Mouse (Mus musculus) intestine, embryonic 15.5 days (tissue): ENCODE data around the gene Pecr. TPM values are rescaled to one million over a fixed set of nuclear protein-coding genes. Genes with fewer than 3 reads are reported as not detected.
"Not testable (repeated sequence)": the region's sequence is repeated elsewhere in the genome, so short reads cannot be mapped to it uniquely, and the experiment has no call there.

ENCODE experiments used
- ATAC-seq: fragments of 200-750 bp; cut with Nextera tagmentation; 2 replicates; pipeline ENCODE4 v1.8.0; 2017; ENCODE audit warnings: moderate TSS enrichment, moderate library complexity
- H3K27ac ChIP-seq: fragments of 300-500 bp; sonication (generic); 2 replicates; pipeline ENCODE4 v1.5.1; 2015; ENCODE audit warnings: mild to moderate bottlenecking, inconsistent platforms
- H3K27me3 ChIP-seq: fragments of 300-500 bp; sonication (generic); replicated peaks from 2 replicates; pipeline ENCODE4 v1.6.1; 2015; ENCODE audit warnings: inconsistent platforms
- H3K36me3 ChIP-seq: fragments of 300-500 bp; sonication (generic); 2 replicates; pipeline ENCODE4 v1.6.1; 2015; ENCODE audit warnings: inconsistent platforms
- H3K4me1 ChIP-seq: fragments of 300-500 bp; sonication (generic); replicated peaks from 2 replicates; pipeline ENCODE4 v1.6.1; 2015; ENCODE audit warnings: inconsistent platforms
- H3K4me2 ChIP-seq: fragments of 300-500 bp; sonication (generic); replicated peaks from 2 replicates; pipeline ENCODE4 v1.6.1; 2015; ENCODE audit warnings: mild to moderate bottlenecking, inconsistent platforms
- H3K4me3 ChIP-seq: fragments of 300-500 bp; sonication (generic); replicated peaks from 2 replicates; pipeline ENCODE4 v1.5.1; 2015; ENCODE audit warnings: inconsistent platforms
- H3K9ac ChIP-seq: fragments of 300-500 bp; sonication (generic); 2 replicates; pipeline ENCODE4 v1.6.1; 2015; ENCODE audit warnings: inconsistent platforms
- H3K9me3 ChIP-seq: fragments of 300-500 bp; sonication (generic); 2 replicates; pipeline ENCODE4 v1.6.1; 2016; ENCODE audit warnings: inconsistent platforms
- WGBS: fragments of 180-500 bp; shearing (Covaris S2); methylation state at CpG from one replicate; pipeline ENCODE4 v1.1.7; 2015; 5-methylcytosine and 5-hydroxymethylcytosine counted together
- polyA plus RNA-seq: library from polyadenylated mRNA; unstranded; fragments of >200 nt; fragmentation: Nextera tagmentation; extraction: Ambion mirVana; gene quantifications from 2 replicates; pipeline ENCODE4 v1.2.1, GENCODE M21; 2015

Gene Pecr
- polyA plus RNA-seq, 1 experiment from 2014 or later: 57.7 TPM

DNA sequence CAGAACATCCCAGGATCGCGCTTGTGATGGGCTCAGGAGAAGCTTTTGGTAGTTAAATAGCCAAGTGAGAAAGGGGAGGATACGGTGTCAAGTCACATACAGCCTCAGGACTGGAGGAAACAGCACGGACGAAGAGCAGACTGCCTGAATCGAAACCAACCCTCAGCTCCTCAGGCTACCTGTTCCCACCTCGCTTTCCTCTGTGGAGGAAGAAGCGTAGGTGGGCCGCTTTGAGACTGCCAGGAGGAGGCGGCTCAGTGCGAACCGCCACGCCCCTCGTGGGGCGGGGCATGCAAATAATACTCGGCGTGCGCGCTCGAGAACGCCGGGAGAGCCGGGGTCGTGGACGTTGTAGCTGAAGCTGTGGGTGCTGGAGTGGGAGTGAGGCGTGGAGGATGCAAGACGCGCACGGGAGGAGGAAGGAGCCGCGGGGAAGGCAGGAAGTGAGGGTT, 58.4 kb downstream of the Pecr start:
- H3K36me3 ChIP-seq, H3K27me3 ChIP-seq, H3K27ac ChIP-seq, H3K4me1 ChIP-seq, H3K9me3 ChIP-seq: not testable (repeated sequence)
- peak; percentile 94 for ATAC-seq
- Histone ChIP-seq H3K4me2 (peak overlapping the region; percentile 74), H3K9ac (peak overlapping the region; percentile 24), H3K4me3 (peak overlapping the region; percentile 44)
- under 1% methylated on average over 25 of the region's 31 CpGs for WGBS

DNA sequence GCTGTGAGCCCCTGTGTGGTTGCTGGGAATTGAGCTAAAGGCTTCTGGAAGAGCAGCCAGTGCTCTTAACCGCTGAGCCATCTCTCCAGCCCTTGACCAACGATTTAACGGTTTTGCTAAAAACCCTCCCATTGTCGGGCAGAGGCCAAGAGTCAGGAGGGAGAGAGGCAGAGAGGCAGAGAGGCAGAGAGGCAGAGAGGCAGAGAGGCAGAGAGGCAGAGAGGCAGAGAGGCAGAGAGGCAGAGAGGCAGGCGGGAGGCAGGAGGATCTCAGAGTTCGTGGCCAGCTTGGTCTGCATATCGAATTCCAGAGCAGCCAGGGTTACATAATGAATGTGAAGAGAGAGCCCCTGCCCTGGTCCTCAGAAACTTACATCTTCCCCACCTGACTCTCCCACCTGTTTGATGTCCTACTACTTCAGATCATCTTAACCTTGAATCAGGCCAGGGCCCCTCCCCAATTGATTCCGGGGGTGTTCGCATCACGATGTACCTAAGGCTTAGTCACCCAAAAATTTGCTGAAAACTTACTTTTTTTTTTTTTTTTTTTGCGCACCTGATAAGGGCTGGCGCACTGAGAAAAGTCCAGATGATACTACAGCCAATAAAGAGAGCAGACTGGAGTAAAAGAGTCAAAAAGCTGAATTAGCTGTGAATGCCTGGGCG, 58.9 kb downstream of the Pecr start:
- H3K4me2 ChIP-seq: peak overlapping the region; percentile 74
- no peaks in the 10 kb centered on the region for H3K27me3 ChIP-seq
- H3K27ac ChIP-seq: no peak overlapping the region
- H3K9me3 ChIP-seq: no peaks in the 10 kb centered on the region
- WGBS: 13% methylated on average over 13 of the region's 13 CpGs
- H3K4me3 ChIP-seq: peak overlapping the region; percentile 44
- H3K4me1 ChIP-seq: 0 out of 2 replicates have a peak, but pooled peaks cover 4% of the 10 kb centered on the region
- ATAC-seq: no peak
- no peaks in the 10 kb centered on the region for H3K36me3 ChIP-seq
- H3K9ac ChIP-seq: peak overlapping the region; percentile 24

DNA sequence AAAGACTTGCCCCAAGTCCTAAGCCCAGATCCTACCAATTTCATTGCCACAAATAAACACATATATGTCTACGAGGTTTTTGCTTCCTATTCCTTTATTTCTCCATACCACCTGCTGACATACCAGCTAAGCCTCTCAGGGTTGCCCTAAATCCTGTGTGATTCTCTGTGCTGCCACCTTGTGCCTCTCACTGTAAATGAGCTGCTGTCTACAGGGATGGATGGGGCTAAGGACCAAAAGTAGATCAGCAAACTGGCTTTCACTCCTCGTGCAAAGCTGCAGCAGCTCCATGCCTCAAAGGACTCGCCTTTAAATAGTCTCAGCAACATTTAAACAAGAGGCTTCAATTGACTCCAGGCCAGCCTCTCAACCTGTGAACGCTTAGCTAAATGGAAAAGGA, 64.1 kb downstream of the Pecr start:
- Histone ChIP-seq H3K9me3 (no peaks in the 10 kb centered on the region), H3K27me3 (no peaks in the 10 kb centered on the region), H3K9ac (no peak overlapping the region), H3K36me3 (no peaks in the 10 kb centered on the region), H3K4me1 (no peaks in the 10 kb centered on the region), H3K4me2 (no peak overlapping the region), H3K27ac (no peak overlapping the region), H3K4me3 (no peak overlapping the region)
- WGBS: 33% methylated on average over 4 of the region's 4 CpGs
- no peak for ATAC-seq

DNA sequence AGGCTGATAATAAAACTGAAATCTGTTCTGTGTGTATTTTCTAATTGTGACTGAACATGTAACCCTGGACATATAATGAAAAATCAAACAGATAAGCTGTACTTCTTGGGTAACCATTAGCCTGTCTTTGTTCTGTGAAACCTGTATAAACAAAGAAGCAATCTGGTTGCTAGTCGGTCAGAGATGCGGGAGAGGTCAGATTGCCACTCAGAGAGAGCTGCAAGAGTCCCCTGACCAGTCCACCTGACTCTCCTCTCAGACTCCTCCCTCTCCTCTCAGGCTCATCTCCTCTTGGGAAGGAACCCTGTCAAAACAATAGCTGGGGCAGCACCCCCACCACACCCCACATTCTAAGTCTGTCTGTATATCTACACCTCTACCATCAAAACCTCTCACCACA, 65.0 kb downstream of the Pecr start:
- Histone ChIP-seq H3K27ac (no peak overlapping the region), H3K4me1 (no peaks in the 10 kb centered on the region), H3K9me3 (no peaks in the 10 kb centered on the region), H3K4me2 (no peak overlapping the region), H3K9ac (no peak overlapping the region), H3K27me3 (no peaks in the 10 kb centered on the region), H3K4me3 (no peak overlapping the region), H3K36me3 (no peaks in the 10 kb centered on the region)
- WGBS: 16% methylated on average over 2 of the region's 2 CpGs
- no peak for ATAC-seq

DNA sequence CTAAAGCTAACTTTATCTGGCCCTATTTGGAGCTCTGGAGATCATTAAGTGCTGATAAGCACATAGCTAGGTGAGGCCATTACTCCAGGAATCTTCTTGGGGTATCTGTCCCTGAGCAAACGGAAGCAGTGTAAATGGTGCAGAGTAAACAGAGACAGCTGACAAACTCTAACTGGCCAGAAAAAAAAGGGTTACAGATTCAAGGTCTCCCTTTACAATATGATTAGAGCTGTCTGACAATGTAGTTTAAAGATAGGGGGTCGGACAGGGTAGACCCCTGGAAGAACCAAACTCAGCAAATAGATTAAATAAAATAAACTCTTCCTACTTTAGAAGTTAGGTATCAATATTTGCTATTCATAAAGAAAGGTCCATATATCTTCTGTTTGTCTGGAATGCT, 65.5 kb downstream of the Pecr start:
- H3K4me3 ChIP-seq: no peak overlapping the region
- H3K36me3 ChIP-seq: no peaks in the 10 kb centered on the region
- H3K27me3 ChIP-seq: no peaks in the 10 kb centered on the region
- H3K27ac ChIP-seq: no peak overlapping the region
- no peaks in the 10 kb centered on the region for H3K9me3 ChIP-seq
- no peak overlapping the region for H3K4me2 ChIP-seq
- peak; percentile 43; the same call in 1 of the 2 replicates for ATAC-seq
- WGBS: 38% methylated on average over 2 of the region's 2 CpGs
- no peaks in the 10 kb centered on the region for H3K4me1 ChIP-seq
- H3K9ac ChIP-seq: no peak overlapping the region

DNA sequence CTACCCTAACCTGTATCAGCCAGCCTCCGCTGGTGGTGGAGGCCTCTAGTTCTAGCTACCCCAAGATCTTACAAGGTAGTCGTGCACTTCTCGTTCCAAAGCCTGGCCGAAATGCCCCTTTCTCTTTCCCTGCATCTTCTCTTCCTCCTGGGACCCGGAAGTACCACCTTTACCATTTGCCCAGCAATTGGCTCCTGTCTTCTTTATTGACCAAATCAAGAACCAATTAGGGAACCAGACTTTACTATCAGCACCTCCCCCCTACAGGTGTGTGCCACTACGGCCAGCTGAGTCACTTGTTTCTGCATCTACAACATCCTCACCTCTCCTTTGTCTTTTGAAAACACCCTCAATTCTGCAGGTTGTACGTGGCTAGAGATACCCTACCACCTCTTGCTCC, 67.4 kb downstream of the Pecr start:
- H3K9ac ChIP-seq: no peak overlapping the region
- ATAC-seq: no peak
- H3K36me3 ChIP-seq: no peaks in the 10 kb centered on the region
- no peak overlapping the region for H3K4me2 ChIP-seq
- no peak overlapping the region for H3K27ac ChIP-seq
- 84% methylated on average over 7 of the region's 7 CpGs for WGBS
- H3K4me3 ChIP-seq: no peak overlapping the region
- H3K9me3 ChIP-seq: no peaks in the 10 kb centered on the region
- H3K27me3 ChIP-seq: no peaks in the 10 kb centered on the region
- H3K4me1 ChIP-seq: no peaks in the 10 kb centered on the region

DNA sequence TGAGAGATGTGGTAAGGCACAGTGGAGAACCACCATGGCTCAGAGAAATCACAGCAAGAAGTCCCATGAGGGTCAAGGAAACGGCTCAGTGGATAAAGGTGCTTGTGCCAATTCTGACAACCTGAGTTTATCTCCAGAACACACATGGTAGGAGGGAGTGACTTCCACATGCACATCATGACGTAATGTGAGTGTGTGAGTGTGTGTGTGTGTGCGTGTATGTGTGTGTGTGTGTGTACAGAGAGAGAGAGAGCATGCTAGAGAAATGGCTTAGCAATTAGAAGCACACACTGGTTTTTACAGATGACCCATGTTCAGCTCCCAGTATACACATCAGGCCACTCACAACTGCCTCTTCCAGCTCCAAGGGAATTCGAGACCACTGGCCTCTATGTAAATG, 68.9 kb downstream of the Pecr start:
- Histone ChIP-seq H3K4me1 (peaks cover 5% of the 10 kb centered on the region; the same call in 1 of the 2 replicates), H3K9ac (no peak overlapping the region), H3K27me3 (no peaks in the 10 kb centered on the region), H3K4me2 (no peak overlapping the region), H3K9me3 (no peaks in the 10 kb centered on the region), H3K4me3 (no peak overlapping the region), H3K27ac (no peak overlapping the region), H3K36me3 (no peaks in the 10 kb centered on the region)
- 64% methylated on average over 4 of the region's 4 CpGs for WGBS
- no peak for ATAC-seq

DNA sequence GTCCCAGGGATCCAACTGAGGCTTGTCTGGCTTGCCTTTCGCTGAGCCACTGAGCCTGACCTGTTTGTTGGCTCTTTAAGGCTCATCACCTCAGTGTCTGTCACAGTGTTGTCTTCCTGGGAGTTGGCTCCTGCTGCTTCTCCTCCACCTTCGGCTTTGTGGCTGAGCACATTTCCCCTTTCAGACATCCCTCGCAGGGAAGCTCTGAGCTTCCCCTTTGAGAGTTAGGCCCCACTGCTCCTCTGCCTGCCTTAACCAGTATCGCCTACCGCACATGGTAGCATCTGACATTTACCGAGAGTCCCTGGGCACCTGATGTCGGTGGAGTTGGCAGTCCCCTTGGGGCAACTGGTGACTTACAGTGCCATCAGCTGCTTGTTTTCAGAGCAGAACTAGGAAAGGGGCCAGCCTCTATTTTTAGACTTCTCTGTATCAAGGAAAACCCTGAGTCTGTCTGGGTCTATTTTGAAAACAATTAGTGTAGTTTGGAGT, 69.6 kb downstream of the Pecr start:
- no peaks in the 10 kb centered on the region for H3K27me3 ChIP-seq
- no peaks in the 10 kb centered on the region for H3K36me3 ChIP-seq
- H3K4me1 ChIP-seq: peaks cover 5% of the 10 kb centered on the region; the same call in 1 of the 2 replicates
- no peak overlapping the region for H3K27ac ChIP-seq
- H3K4me3 ChIP-seq: no peak overlapping the region
- WGBS: 70% methylated on average over 7 of the region's 7 CpGs
- H3K4me2 ChIP-seq: no peak overlapping the region
- H3K9ac ChIP-seq: no peak overlapping the region
- no peaks in the 10 kb centered on the region for H3K9me3 ChIP-seq
- no peak for ATAC-seq

DNA sequence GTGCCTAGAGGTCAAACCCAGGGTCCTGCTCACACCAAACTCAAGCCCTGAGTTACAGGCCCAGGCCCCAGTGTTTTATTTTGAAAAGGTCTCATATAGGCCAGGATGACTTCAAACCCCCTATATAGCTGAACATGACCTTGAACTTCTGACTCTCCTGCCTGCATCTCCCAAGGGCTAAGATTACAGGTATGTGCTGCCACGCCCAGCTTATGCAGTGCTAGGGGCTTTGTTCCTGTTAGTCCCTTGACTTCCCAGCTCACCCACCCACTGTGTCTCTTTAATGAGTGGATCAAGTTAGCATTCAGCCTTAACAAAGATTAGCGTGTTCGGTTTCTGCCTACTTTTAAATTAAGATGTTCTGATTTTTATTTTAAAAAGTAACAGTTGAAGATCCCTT, 70.2 kb downstream of the Pecr start:
- 97% methylated on average over 3 of the region's 3 CpGs for WGBS
- no peak for ATAC-seq
- H3K4me3 ChIP-seq: no peak overlapping the region
- no peak overlapping the region for H3K27ac ChIP-seq
- H3K4me1 ChIP-seq: peaks cover 5% of the 10 kb centered on the region; the same call in 1 of the 2 replicates
- H3K4me2 ChIP-seq: no peak overlapping the region
- no peaks in the 10 kb centered on the region for H3K9me3 ChIP-seq
- H3K27me3 ChIP-seq: no peaks in the 10 kb centered on the region
- H3K9ac ChIP-seq: no peak overlapping the region
- no peaks in the 10 kb centered on the region for H3K36me3 ChIP-seq

- peak within 1 kb of the TSS; percentile 77 for H3K9ac ChIP-seq
- no peaks in the 10 kb centered on the region for H3K27me3 ChIP-seq
- peaks cover 5% of the 10 kb centered on the region; the same call in 1 of the 2 replicates for H3K4me1 ChIP-seq
- H3K27ac ChIP-seq: no peak within 1 kb of the TSS
- no peaks in the 10 kb centered on the region for H3K9me3 ChIP-seq
- peak within 1 kb of the TSS; percentile 77 for H3K4me3 ChIP-seq
- no peaks in the 10 kb centered on the region for H3K36me3 ChIP-seq
- H3K4me2 ChIP-seq: peak within 1 kb of the TSS; percentile 97
- ATAC-seq: peak; percentile 85
- WGBS: under 1% methylated on average over 84 of the region's 89 CpGs
These were observed 72.1 kb downstream of the Pecr start, which contains the start of gene Mreg for GRCm38 (mm10) chr1:72211701-72212699. Gene Mreg, minus strand, starts transcription at chr1:72212307.

GRCm38 (mm10) chr1:72210803-72211679, 73.1 kb downstream of the Pecr start:
- Histone ChIP-seq H3K9me3 (no peaks in the 10 kb centered on the region), H3K27me3 (no peaks in the 10 kb centered on the region), H3K9ac (no peak overlapping the region; the same call in 1 of the 2 replicates), H3K27ac (no peak overlapping the region), H3K4me1 (peaks cover 5% of the 10 kb centered on the region; the same call in 1 of the 2 replicates), H3K4me2 (peak overlapping the region; percentile 97), H3K36me3 (no peaks in the 10 kb centered on the region), H3K4me3 (peak overlapping the region; percentile 77)
- peak; percentile 29; the same call in 1 of the 2 replicates for ATAC-seq
- WGBS: 20% methylated on average over 17 of the region's 17 CpGs
